Mouse (Mus musculus): ENCODE results near the gene Themis3. TPM values are rescaled to one million over a fixed set of nuclear protein-coding genes. Genes with fewer than 3 reads are reported as not detected.

Themis3 gene
- not detected in 2 replicates for polyA plus RNA-seq (2021; fragmentation: Nextera tagmentation)
- long read RNA-seq, experiment 1, result 0 reads
- long read RNA-seq, experiment 2, result 0 reads

GRCm38 (mm10) chr17:66594435-66594834 lies at the start of gene Themis3:
TSS of gene Themis3 (minus strand) at chr17:66594621.

DNA sequence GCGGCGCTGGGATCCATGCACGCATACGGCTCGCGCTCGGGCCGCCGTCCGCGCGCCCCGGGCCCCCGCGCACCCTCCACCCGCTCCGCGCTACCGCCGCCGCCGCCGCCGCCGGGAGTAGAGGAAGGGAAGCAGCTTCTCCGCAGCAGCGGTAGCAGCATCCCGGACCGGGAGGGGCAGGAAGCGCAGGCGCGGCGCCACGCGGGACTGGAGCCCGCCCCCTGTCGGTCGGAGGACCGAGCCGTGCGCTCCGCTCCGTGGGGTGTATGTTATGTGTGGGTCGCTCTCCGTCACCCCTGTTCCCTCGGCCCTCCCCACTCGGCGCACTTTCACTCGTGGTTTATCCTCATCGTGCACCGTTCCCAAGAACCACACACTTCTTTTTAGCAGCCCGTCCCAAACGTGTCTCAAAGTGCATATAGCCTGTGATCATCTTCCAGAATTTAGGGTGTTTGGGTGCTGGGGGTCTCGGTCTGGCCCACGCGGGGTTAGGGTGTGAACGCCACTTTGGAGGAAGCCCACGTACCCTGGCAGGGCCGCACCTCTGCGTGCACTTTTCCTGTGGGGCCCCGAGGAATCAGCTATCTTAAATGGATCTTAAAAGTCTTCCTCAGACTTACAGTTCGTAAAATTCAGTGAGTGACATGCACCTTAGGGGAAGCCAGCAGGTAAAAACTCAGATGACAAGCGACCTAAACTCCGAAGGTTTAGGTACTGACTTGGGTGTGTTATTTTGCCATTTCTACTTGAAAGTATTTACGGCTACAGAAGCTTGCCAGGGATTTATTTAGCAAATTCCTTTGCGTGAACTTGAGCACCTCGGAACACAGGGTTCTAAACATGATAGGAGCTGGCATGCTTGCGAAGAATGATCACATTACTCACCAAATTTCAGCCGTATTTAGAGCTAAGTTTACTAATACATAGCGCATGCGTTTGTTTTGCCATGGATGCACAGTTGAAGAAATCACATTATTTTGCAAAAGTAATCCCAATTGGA lies 74.6 kb downstream of the Themis3 start, which contains the start of gene Rab12:
Rab12 (minus strand) TSS at position 176 of the 1,000 bp plus-strand sequence.

Other genes with a start within 250 kb of the Themis3 start
- gene Mtcl1, start 144.9 kb downstream of the Themis3 start, polyA plus RNA-seq (2021; fragmentation: Nextera tagmentation), result 6.9 and 7.8 TPM in 2 replicates
- 20.4 and 28.8 TPM in 2 replicates for gene Rab12, start 74.9 kb downstream of the Themis3 start, polyA plus RNA-seq (2021; fragmentation: Nextera tagmentation)

Measured in left cerebral cortex, adult 6 months (tissue).